Mouse (Mus musculus): ENCODE results near the gene Eif1ad.
A peak's percentile ranks its signal among the peaks of the same experiment; 100 is the strongest.

DNA sequence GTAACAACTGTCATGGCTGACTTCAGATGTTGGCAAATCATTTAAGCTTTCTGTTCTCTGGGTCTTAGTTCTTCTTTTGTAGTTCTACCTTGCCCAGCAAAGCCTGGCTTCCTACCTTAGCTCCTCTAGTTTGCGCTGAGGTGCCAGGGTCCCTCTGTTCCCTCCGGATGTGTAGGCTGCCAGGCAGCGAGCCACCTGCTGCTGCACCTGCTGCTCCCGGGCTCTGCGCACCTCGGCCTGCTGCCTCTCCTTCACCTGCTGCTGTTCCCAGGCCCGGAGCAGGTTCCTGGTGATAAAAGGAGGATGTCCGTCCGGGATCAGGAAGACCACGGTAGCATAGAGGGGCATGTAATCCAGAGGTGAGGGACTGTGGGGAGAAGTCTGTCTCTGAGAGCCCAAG lies 27.6 kb downstream of the Eif1ad start:
- TF ChIP-seq USF1 (IDR thresholded peaks at IDR 0.05; ENCODE audit: low read depth) (no peak), TCF3 (IDR thresholded peaks at IDR 0.05; ENCODE audit: insufficient read length, low read depth) (no peak), TCF12 (IDR thresholded peaks at IDR 0.05; ENCODE audit: insufficient read depth, poor library complexity, severe bottlenecking) (no peak), POLR2AphosphoS2 (IDR thresholded peaks at IDR 0.05; ENCODE audit: insufficient read length, low read depth) (peak; percentile 25), MAX (IDR thresholded peaks at IDR 0.05; ENCODE audit: low read depth) (no peak), SRF (IDR thresholded peaks at IDR 0.05; ENCODE audit: control insufficient read depth, insufficient read length, low read depth) (no peak), MYOD1 (IDR thresholded peaks at IDR 0.05; ENCODE audit: control insufficient read depth in 1 of 3, insufficient read length in 2 of 3, low read depth in 2 of 3) (peak in 1 of 3 experiments; percentile 11), POLR2A (IDR thresholded peaks at IDR 0.05; ENCODE audit: insufficient read length, low read depth) (no peak), E2F4 (IDR thresholded peaks at IDR 0.05; ENCODE audit: insufficient read depth) (no peak), MYOG (IDR thresholded peaks at IDR 0.05; ENCODE audit: control insufficient read depth in 1 of 3, insufficient read depth in 1 of 3, insufficient read length in 2 of 3, low read depth in 2 of 3) (peak in 1 of 3 experiments; percentile 34), CEBPB (IDR thresholded peaks at IDR 0.05; ENCODE audit: insufficient read depth, poor library complexity, severe bottlenecking) (no peak)
